Mouse (Mus musculus) heart, postnatal 0 days (tissue): ENCODE data around the gene Trmt112. TPM values are rescaled to one million over a fixed set of nuclear protein-coding genes. Genes with fewer than 3 reads are reported as not detected.

Experiments used
- ATAC-seq: fragments of 200-750 bp; cut with Nextera tagmentation; 2 replicates; pipeline ENCODE4 v1.8.0; 2017; ENCODE audit warnings: low read depth, moderate number of reproducible peaks, moderate library complexity; ENCODE audit not compliant: insufficient read depth
- DNase-seq: peaks from one replicate; pipeline ENCODE4 v3.0.0-alpha.2; 2016; ENCODE audit warnings: low spot score
- H3K27ac ChIP-seq: fragments of 300-500 bp; sonication (generic); 2 replicates; pipeline ENCODE4 v1.5.1; 2014; ENCODE audit warnings: low read depth, mild to moderate bottlenecking
- H3K27me3 ChIP-seq: fragments of 300-500 bp; sonication (generic); 2 replicates; pipeline ENCODE4 v1.6.1; 2014; ENCODE audit warnings: low read length, mixed read lengths; ENCODE audit not compliant: control insufficient read depth, insufficient read depth
- H3K36me3 ChIP-seq: fragments of 300-500 bp; sonication (generic); replicated peaks from 2 replicates; pipeline ENCODE4 v1.6.1; 2014; ENCODE audit warnings: low read length, mixed read lengths; ENCODE audit not compliant: control insufficient read depth, insufficient read depth
- H3K4me1 ChIP-seq: fragments of 300-500 bp; sonication (generic); 2 replicates; pipeline ENCODE4 v1.6.1; 2014; ENCODE audit warnings: antibody characterized with exemption; ENCODE audit not compliant: control insufficient read depth, insufficient read depth
- H3K4me2 ChIP-seq: fragments of 300-500 bp; sonication (generic); 2 replicates; pipeline ENCODE4 v1.6.1; 2014; ENCODE audit warnings: low read depth, mild to moderate bottlenecking, low read length, moderate library complexity
- H3K4me3 ChIP-seq: fragments of 300-500 bp; sonication (generic); 2 replicates; pipeline ENCODE4 v1.5.1; 2014; ENCODE audit warnings: low read depth, low read length
- H3K9ac ChIP-seq: fragments of 300-500 bp; sonication (generic); replicated peaks from 2 replicates; pipeline ENCODE4 v1.6.1; 2014; ENCODE audit warnings: low read depth, low read length, mixed read lengths
- H3K9me3 ChIP-seq: fragments of 300-500 bp; sonication (generic); replicated peaks from 2 replicates; pipeline ENCODE4 v1.6.1; 2016; ENCODE audit warnings: low read length; ENCODE audit not compliant: control insufficient read depth
- CTCF ChIP-seq: IDR thresholded peaks from 2 replicates; pipeline ENCODE4 v1.5.1; 2016; ENCODE audit warnings: antibody characterized with exemption, control low read depth, low read depth
- EP300 ChIP-seq: IDR thresholded peaks from 2 replicates; pipeline ENCODE4 v1.6.1; 2016; ENCODE audit warnings: antibody characterized with exemption, low read depth
- WGBS: fragments of 180-500 bp; shearing (Covaris S2); extraction: QIAGEN DNeasy Blood & Tissue Kit; methylation state at CpG from one replicate; pipeline ENCODE4 v1.1.7; 2014; 5-methylcytosine and 5-hydroxymethylcytosine counted together
- polyA plus RNA-seq: library from polyadenylated mRNA; unstranded; fragments of >200 nt; fragmentation: Nextera tagmentation; extraction: Ambion mirVana; gene quantifications from 2 replicates; pipeline ENCODE4 v1.2.1, GENCODE M21; 2015
- total RNA-seq: library from RNA; depleted of rRNA; stranded (reverse); fragments of >200 nt; gene quantifications from 2 replicates; pipeline ENCODE4 v1.2.3, GENCODE M21; 2014; ENCODE audit warnings: low replicate concordance; rRNA removed

Gene Trmt112
- total RNA-seq, result 61.8 and 61.9 TPM in 2 replicates
- polyA plus RNA-seq, result 57.6 and 61.4 TPM in 2 replicates

GRCm38 (mm10) chr19:6909507-6910289 is at the start of gene Trmt112, which contains the start of gene Prdx5:
Trmt112 (plus strand) TSS chr19:6909698.
Prdx5 (minus strand) TSS chr19:6910106.
- ATAC-seq (peak; percentile 90), DNase-seq (peak; percentile 95)
- no peaks in the 10 kb centered on the region for H3K9me3 ChIP-seq
- H3K9ac ChIP-seq, result peak within 1 kb of the TSS; percentile 66
- H3K27me3 ChIP-seq, result no peaks in the 10 kb centered on the region
- under 1% methylated on average over 65 of the region's 65 CpGs for WGBS
- peaks cover 12% of the 10 kb centered on the region for H3K4me1 ChIP-seq
- peak within 1 kb of the TSS; percentile 99 for H3K27ac ChIP-seq
- H3K4me3 ChIP-seq, result peak within 1 kb of the TSS; percentile 71
- peak within 1 kb of the TSS; percentile 73 for H3K4me2 ChIP-seq
- TF ChIP-seq CTCF, result peak; percentile 22
- TF ChIP-seq EP300, result peak; percentile 84
- H3K36me3 ChIP-seq, result peaks cover 54% of the 10 kb centered on the region

GRCm38 (mm10) chr19:6859971-6860370 is 49.5 kb upstream of the Trmt112 start:
- Histone ChIP-seq H3K4me2 (no peak overlapping the region), H3K27me3 (peaks cover under 1% of the 10 kb centered on the region; the same call in 1 of the 2 replicates), H3K36me3 (no peaks in the 10 kb centered on the region), H3K27ac (no peak overlapping the region), H3K4me1 (0 out of 2 replicates have a peak, but pooled peaks cover 10% of the 10 kb centered on the region), H3K9me3 (no peaks in the 10 kb centered on the region), H3K9ac (no peak overlapping the region), H3K4me3 (no peak overlapping the region)
- no peak for DNase-seq
- ATAC-seq, result no peak
- WGBS, result 85% methylated on average over 3 of the region's 3 CpGs
- TF ChIP-seq CTCF, result no peak
- TF ChIP-seq EP300, result no peak

GRCm38 (mm10) chr19:6860706-6861105 is 48.8 kb upstream of the Trmt112 start:
- TF ChIP-seq EP300 (no peak), CTCF (no peak)
- DNase-seq (no peak), ATAC-seq (no peak)

GRCm38 (mm10) chr19:6861451-6861850 is 48.0 kb upstream of the Trmt112 start:
- Histone ChIP-seq H3K4me2 (no peak overlapping the region), H3K4me1 (no peaks in the 10 kb centered on the region), H3K9me3 (no peaks in the 10 kb centered on the region), H3K9ac (no peak overlapping the region), H3K27me3 (no peaks in the 10 kb centered on the region), H3K27ac (no peak overlapping the region), H3K4me3 (no peak overlapping the region), H3K36me3 (no peaks in the 10 kb centered on the region)
- 95% methylated on average over 4 of the region's 4 CpGs for WGBS
- DNase-seq, result no peak
- no peak for ATAC-seq
- TF ChIP-seq CTCF, result no peak
- no peak for TF ChIP-seq EP300

More at GRCm38 (mm10) chr19:6860706-6861105, 48.8 kb upstream of the Trmt112 start:
- no peak overlapping the region for H3K4me2 ChIP-seq
- 82% methylated on average over 6 of the region's 6 CpGs for WGBS
- 0 out of 2 replicates have a peak, but pooled peaks cover 2% of the 10 kb centered on the region for H3K4me1 ChIP-seq
- no peak overlapping the region for H3K9ac ChIP-seq
- H3K27me3 ChIP-seq, result no peaks in the 10 kb centered on the region
- H3K9me3 ChIP-seq, result no peaks in the 10 kb centered on the region
- no peak overlapping the region for H3K4me3 ChIP-seq
- H3K36me3 ChIP-seq, result no peaks in the 10 kb centered on the region
- no peak overlapping the region for H3K27ac ChIP-seq

- Histone ChIP-seq H3K27me3 (no peaks in the 10 kb centered on the region), H3K9me3 (no peaks in the 10 kb centered on the region), H3K4me2 (peak overlapping the region; percentile 55), H3K4me3 (peak overlapping the region; percentile 42), H3K36me3 (no peaks in the 10 kb centered on the region), H3K9ac (0 out of 2 replicates have a peak overlapping the region, but pooled peaks have one; percentile 14), H3K4me1 (no peaks in the 10 kb centered on the region), H3K27ac (peak overlapping the region; percentile 58)
- TF ChIP-seq CTCF (no peak), EP300 (no peak)
- ATAC-seq (peak; percentile 68; the same call in 1 of the 2 replicates), DNase-seq (peak; percentile 56)
- 2% methylated on average over 5 of the region's 5 CpGs for WGBS
These were observed 40.1 kb upstream of the Trmt112 start for GRCm38 (mm10) chr19:6869355-6869754.
